Mouse (Mus musculus): ENCODE results near the gene Lyg2. TPM values are rescaled to one million over a fixed set of nuclear protein-coding genes. Genes with fewer than 3 reads are reported as not detected.
A peak's percentile ranks its signal among the peaks of the same experiment; 100 is the strongest.

Lyg2 gene
- total and polyA plus RNA-seq, 2 experiments from 2014 or later = not detected

DNA sequence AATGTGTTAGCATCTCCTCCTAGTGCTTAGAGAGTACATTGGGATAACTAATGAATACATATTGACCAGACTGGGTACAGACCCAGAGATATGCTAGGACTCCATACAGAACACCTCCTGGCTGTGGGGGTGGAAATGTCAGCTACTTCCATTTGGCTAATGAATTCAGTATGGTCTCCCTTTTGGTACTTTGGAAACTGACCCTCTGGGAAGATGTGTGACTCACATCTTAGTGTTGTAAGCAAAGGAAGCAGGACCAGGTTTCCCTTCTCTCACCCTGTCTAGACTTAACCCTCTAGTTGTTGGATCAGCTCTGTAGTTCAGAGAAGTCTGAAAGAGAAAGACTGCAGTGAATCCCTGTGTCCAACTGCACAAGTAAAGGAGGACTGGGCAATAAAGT lies 21.7 kb downstream of the Lyg2 start:
- no peak for DNase-seq (ENCODE audit: low spot score)
- Histone ChIP-seq H3K27ac (ENCODE audit: low read depth) (no peak overlapping the region), H3K4me3 (ENCODE audit: low read depth, low read length) (no peak overlapping the region), H3K36me3 (replicated peaks; ENCODE audit: control insufficient read depth, insufficient read depth, low read length) (peaks cover 54% of the 10 kb centered on the region), H3K4me1 (ENCODE audit: control insufficient read depth, insufficient read depth) (peaks cover 7% of the 10 kb centered on the region), H3K27me3 (ENCODE audit: control insufficient read depth, insufficient read depth, low read length) (no peaks in the 10 kb centered on the region), H3K9ac (replicated peaks; ENCODE audit: low read depth, low read length) (no peak overlapping the region), H3K9me3 (replicated peaks; ENCODE audit: control insufficient read depth, low read length) (no peaks in the 10 kb centered on the region), H3K4me2 (ENCODE audit: low read depth, low read length) (no peak overlapping the region)
- no peak for TF ChIP-seq EP300 (IDR thresholded peaks at IDR 0.05; ENCODE audit: low read depth)
- TF ChIP-seq CTCF (IDR thresholded peaks at IDR 0.05; ENCODE audit: low read depth) = no peak
- ATAC-seq (ENCODE audit: insufficient read depth, low read depth) = no peak

DNA sequence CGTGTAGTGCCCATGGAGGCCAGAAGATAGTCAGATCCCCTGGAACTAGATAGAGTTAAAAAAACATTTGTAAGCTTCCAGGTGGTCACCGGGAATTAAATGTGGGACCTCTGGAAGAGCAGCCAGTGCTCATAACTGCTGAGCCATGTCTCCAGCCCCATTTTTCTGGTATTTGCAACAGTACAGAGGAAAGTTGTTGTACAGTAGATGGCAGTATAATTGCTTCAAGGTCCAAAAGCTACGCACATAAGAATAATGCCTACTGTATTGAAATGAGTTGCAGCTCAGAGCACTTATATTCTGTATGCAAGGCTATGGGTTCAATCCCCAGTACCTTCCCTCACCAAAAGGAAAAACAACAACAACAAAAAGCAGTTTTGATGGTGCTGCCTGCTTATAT lies 24.9 kb downstream of the Lyg2 start:
- peaks cover 14% of the 10 kb centered on the region for H3K4me1 ChIP-seq (ENCODE audit: control insufficient read depth, insufficient read depth)
- peak overlapping the region; percentile 69 for H3K4me3 ChIP-seq (ENCODE audit: low read depth, low read length)
- no peak for ATAC-seq (ENCODE audit: insufficient read depth, low read depth)
- no peaks in the 10 kb centered on the region for H3K27me3 ChIP-seq (ENCODE audit: control insufficient read depth, insufficient read depth, low read length)
- no peaks in the 10 kb centered on the region for H3K9me3 ChIP-seq (replicated peaks; ENCODE audit: control insufficient read depth, low read length)
- TF ChIP-seq EP300 (IDR thresholded peaks at IDR 0.05; ENCODE audit: low read depth) = no peak
- TF ChIP-seq CTCF (IDR thresholded peaks at IDR 0.05; ENCODE audit: low read depth) = peak; percentile 38
- H3K4me2 ChIP-seq (ENCODE audit: low read depth, low read length) = peak overlapping the region; percentile 70
- H3K27ac ChIP-seq (ENCODE audit: low read depth) = no peak overlapping the region
- peak overlapping the region; percentile 71; the same call in 1 of the 2 replicates for H3K9ac ChIP-seq (replicated peaks; ENCODE audit: low read depth, low read length)
- peaks cover 28% of the 10 kb centered on the region for H3K36me3 ChIP-seq (replicated peaks; ENCODE audit: control insufficient read depth, insufficient read depth, low read length)
- DNase-seq (ENCODE audit: low spot score) = peak; percentile 7
- 50% methylated on average over 3 of the region's 3 CpGs for WGBS

DNA sequence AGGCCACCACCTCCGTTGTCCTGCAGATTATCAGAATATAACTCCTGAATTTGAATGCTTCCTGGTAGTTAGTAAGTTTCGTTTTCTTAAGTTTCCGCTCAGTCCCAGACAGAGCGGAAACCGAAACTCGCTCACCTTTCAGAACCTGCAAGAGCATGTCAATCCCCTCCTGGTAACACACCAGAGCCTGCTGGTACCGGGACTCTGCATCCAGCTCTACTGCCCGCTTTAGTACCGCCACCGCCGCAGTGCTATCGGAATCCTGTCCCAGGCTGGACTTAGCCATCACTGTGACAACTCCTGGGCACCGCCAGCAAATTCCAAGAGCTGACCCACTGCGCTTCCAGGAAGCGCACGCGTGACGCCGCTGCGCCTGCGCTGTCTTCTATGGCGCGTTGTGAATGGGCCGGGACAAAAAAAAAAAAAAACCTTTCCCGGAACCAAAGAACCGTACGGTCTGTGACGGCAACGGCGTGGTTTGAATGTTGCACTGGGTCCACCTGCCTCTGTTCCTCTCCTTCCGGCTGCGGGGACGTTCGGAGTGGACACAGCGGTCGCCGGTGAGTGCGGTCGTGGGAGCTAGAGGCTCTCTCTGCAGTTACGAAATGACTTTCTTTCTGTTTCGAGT lies 26.2 kb downstream of the Lyg2 start, which contains the start of the genes Mitd1 and Mrpl30:
Mitd1 (minus strand) TSS at position 387 of the 628 bp plus-strand sequence.
Mrpl30 (plus strand) TSS at position 453 of the 628 bp plus-strand sequence.
- no peak for TF ChIP-seq CTCF (IDR thresholded peaks at IDR 0.05; ENCODE audit: low read depth)
- TF ChIP-seq EP300 (IDR thresholded peaks at IDR 0.05; ENCODE audit: low read depth) = peak; percentile 68
- H3K4me1 ChIP-seq (ENCODE audit: control insufficient read depth, insufficient read depth) = peaks cover 14% of the 10 kb centered on the region
- under 1% methylated on average over 41 of the region's 41 CpGs for WGBS
- peak within 1 kb of the TSS; percentile 70 for H3K4me2 ChIP-seq (ENCODE audit: low read depth, low read length)
- peak within 1 kb of the TSS; percentile 81 for H3K27ac ChIP-seq (ENCODE audit: low read depth)
- DNase-seq (ENCODE audit: low spot score) (peak; percentile 88), ATAC-seq (ENCODE audit: insufficient read depth, low read depth) (peak; percentile 93)
- H3K36me3 ChIP-seq (replicated peaks; ENCODE audit: control insufficient read depth, insufficient read depth, low read length) = peaks cover 16% of the 10 kb centered on the region; the same call in 1 of the 2 replicates
- H3K9ac ChIP-seq (replicated peaks; ENCODE audit: low read depth, low read length) = peak within 1 kb of the TSS; percentile 71
- H3K9me3 ChIP-seq (replicated peaks; ENCODE audit: control insufficient read depth, low read length) = no peaks in the 10 kb centered on the region
- H3K27me3 ChIP-seq (ENCODE audit: control insufficient read depth, insufficient read depth, low read length) = no peaks in the 10 kb centered on the region
- peak within 1 kb of the TSS; percentile 69 for H3K4me3 ChIP-seq (ENCODE audit: low read depth, low read length)

DNA sequence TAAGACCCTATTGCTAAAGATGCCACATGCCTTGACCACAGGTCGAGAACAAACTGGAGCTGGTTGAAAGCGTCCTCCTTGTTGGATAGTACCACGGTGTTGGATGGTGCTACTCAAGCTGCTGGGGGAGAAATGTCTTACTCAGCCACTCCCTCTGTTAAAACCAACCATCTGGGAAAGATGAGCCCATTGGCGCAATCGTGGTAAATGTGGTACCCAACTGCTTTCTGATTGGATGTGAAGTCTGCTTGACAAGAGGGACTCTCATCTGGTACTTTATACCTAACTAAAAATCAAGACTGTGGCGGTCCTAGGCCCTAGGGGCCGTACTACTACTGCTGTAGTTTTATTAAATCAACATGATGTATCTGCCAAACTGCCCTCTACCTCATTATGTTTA lies 27.1 kb downstream of the Lyg2 start:
- Histone ChIP-seq H3K4me3 (ENCODE audit: low read depth, low read length) (peak overlapping the region; percentile 69), H3K27ac (ENCODE audit: low read depth) (no peak overlapping the region), H3K9ac (replicated peaks; ENCODE audit: low read depth, low read length) (peak overlapping the region; percentile 71; the same call in 1 of the 2 replicates), H3K4me1 (ENCODE audit: control insufficient read depth, insufficient read depth) (peaks cover 14% of the 10 kb centered on the region), H3K36me3 (replicated peaks; ENCODE audit: control insufficient read depth, insufficient read depth, low read length) (peaks cover 11% of the 10 kb centered on the region), H3K27me3 (ENCODE audit: control insufficient read depth, insufficient read depth, low read length) (no peaks in the 10 kb centered on the region), H3K9me3 (replicated peaks; ENCODE audit: control insufficient read depth, low read length) (no peaks in the 10 kb centered on the region), H3K4me2 (ENCODE audit: low read depth, low read length) (peak overlapping the region; percentile 70)
- DNase-seq (ENCODE audit: low spot score) (no peak), ATAC-seq (ENCODE audit: insufficient read depth, low read depth) (no peak)
- WGBS = 80% methylated on average over 7 of the region's 7 CpGs
- TF ChIP-seq EP300 (IDR thresholded peaks at IDR 0.05; ENCODE audit: low read depth) (no peak), CTCF (IDR thresholded peaks at IDR 0.05; ENCODE audit: low read depth) (no peak)

DNA sequence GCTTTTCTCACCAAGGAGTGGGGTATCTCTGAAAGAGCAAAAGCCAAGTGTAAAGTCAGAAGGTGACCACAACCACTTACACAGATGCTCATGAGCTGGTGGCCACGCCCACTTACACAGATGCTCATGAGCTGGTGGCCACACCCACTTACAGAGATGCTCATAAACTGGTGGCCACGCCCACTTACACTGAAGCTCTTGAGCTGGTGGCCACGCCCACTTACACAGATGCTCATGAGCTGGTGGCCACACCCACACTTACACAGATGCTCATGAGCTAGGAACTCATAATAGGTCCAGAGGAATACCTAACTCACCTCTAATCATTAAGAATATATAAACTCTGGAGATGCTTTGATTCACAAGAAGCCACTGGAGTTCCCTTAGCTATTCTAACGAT lies 31.8 kb downstream of the Lyg2 start:
- DNase-seq (ENCODE audit: low spot score) (no peak), ATAC-seq (ENCODE audit: insufficient read depth, low read depth) (no peak)
- Histone ChIP-seq H3K27ac (ENCODE audit: low read depth) (no peak overlapping the region), H3K9me3 (replicated peaks; ENCODE audit: control insufficient read depth, low read length) (no peaks in the 10 kb centered on the region), H3K27me3 (ENCODE audit: control insufficient read depth, insufficient read depth, low read length) (no peaks in the 10 kb centered on the region), H3K36me3 (replicated peaks; ENCODE audit: control insufficient read depth, insufficient read depth, low read length) (peaks cover 40% of the 10 kb centered on the region), H3K9ac (replicated peaks; ENCODE audit: low read depth, low read length) (no peak overlapping the region), H3K4me3 (ENCODE audit: low read depth, low read length) (no peak overlapping the region), H3K4me1 (ENCODE audit: control insufficient read depth, insufficient read depth) (peaks cover 6% of the 10 kb centered on the region; the same call in 1 of the 2 replicates), H3K4me2 (ENCODE audit: low read depth, low read length) (no peak overlapping the region)
- WGBS = 74% methylated on average over 4 of the region's 4 CpGs
- TF ChIP-seq EP300 (IDR thresholded peaks at IDR 0.05; ENCODE audit: low read depth) (no peak), CTCF (IDR thresholded peaks at IDR 0.05; ENCODE audit: low read depth) (no peak)

DNA sequence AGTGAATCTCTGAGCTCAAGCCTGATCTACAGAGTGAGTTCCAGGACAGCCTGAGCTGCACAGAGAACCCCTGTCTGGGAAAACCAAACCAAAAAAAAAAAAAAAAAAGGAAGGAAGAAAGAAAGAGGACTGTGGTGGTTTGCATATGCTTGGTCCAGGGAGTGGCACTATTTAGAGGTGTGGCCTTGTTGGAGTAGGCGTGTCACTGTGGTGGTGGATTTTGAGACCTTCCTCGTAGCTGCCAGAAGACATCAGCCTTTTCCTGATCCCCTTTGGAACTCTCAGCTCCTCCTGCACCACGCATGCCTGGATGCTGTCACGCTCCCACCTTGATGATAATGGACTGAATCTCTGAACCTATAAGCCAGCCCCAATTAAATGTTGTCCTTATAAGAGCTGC lies 32.9 kb downstream of the Lyg2 start:
- Histone ChIP-seq H3K36me3 (replicated peaks; ENCODE audit: control insufficient read depth, insufficient read depth, low read length) (peaks cover 47% of the 10 kb centered on the region), H3K27me3 (ENCODE audit: control insufficient read depth, insufficient read depth, low read length) (no peaks in the 10 kb centered on the region), H3K4me2 (ENCODE audit: low read depth, low read length) (no peak overlapping the region), H3K4me1 (ENCODE audit: control insufficient read depth, insufficient read depth) (no peaks in the 10 kb centered on the region), H3K9ac (replicated peaks; ENCODE audit: low read depth, low read length) (no peak overlapping the region), H3K9me3 (replicated peaks; ENCODE audit: control insufficient read depth, low read length) (no peaks in the 10 kb centered on the region), H3K27ac (ENCODE audit: low read depth) (no peak overlapping the region), H3K4me3 (ENCODE audit: low read depth, low read length) (no peak overlapping the region)
- no peak for ATAC-seq (ENCODE audit: insufficient read depth, low read depth)
- WGBS = 86% methylated on average over 4 of the region's 4 CpGs
- TF ChIP-seq EP300 (IDR thresholded peaks at IDR 0.05; ENCODE audit: low read depth) (no peak), CTCF (IDR thresholded peaks at IDR 0.05; ENCODE audit: low read depth) (no peak)
- no peak for DNase-seq (ENCODE audit: low spot score)
